Mouse (Mus musculus) heart, postnatal 4 days (tissue): ENCODE results near the gene Barhl2. TPM values are rescaled to one million over a fixed set of nuclear protein-coding genes. Genes with fewer than 3 reads are reported as not detected.

Source experiments
- DNase-seq: peaks from one replicate; pipeline ENCODE4 v3.0.0; 2021
- total RNA-seq, 2 experiments: library from RNA; stranded (reverse); gene quantifications; 2 replicates each; pipeline ENCODE4 v1.2.3; 2021

The Barhl2 gene
- total RNA-seq = not detected

- peak; percentile 10 for DNase-seq
These were observed at the start of gene Barhl2 for GRCm38 (mm10) chr5:106457986-106458476. Barhl2 (minus strand) TSS chr5:106458166.

GRCm38 (mm10) chr5:106506061-106506460 is 48.1 kb upstream of the Barhl2 start:
- DNase-seq = no peak

- no peak for DNase-seq
These were observed 44.9 kb upstream of the Barhl2 start for GRCm38 (mm10) chr5:106502684-106503545.

- DNase-seq = no peak
These were observed 44.3 kb upstream of the Barhl2 start for GRCm38 (mm10) chr5:106502271-106502670.

GRCm38 (mm10) chr5:106491771-106492170 is 33.8 kb upstream of the Barhl2 start:
- DNase-seq = no peak

GRCm38 (mm10) chr5:106472105-106472500 is 14.1 kb upstream of the Barhl2 start:
- DNase-seq = no peak

GRCm38 (mm10) chr5:106471235-106472104 is 13.5 kb upstream of the Barhl2 start:
- no peak for DNase-seq

- no peak for DNase-seq
These were observed 7.3 kb upstream of the Barhl2 start for GRCm38 (mm10) chr5:106465129-106465790.

GRCm38 (mm10) chr5:106464336-106465128 is 6.6 kb upstream of the Barhl2 start:
- DNase-seq = no peak

GRCm38 (mm10) chr5:106463661-106464191 is 5.8 kb upstream of the Barhl2 start:
- peak; percentile 23 for DNase-seq

- DNase-seq = peak; percentile 62
These were observed 3.9 kb upstream of the Barhl2 start for GRCm38 (mm10) chr5:106461913-106462312.

- no peak for DNase-seq
These were observed 3.5 kb upstream of the Barhl2 start for GRCm38 (mm10) chr5:106461431-106461830.

- DNase-seq = no peak
These were observed 2.6 kb upstream of the Barhl2 start for GRCm38 (mm10) chr5:106460535-106460934.

GRCm38 (mm10) chr5:106460001-106460511 is 2.1 kb upstream of the Barhl2 start:
- no peak for DNase-seq

- peak; percentile 8 for DNase-seq
These were observed 1.2 kb upstream of the Barhl2 start for GRCm38 (mm10) chr5:106459120-106459641.

GRCm38 (mm10) chr5:106458477-106459119 is 632 bp upstream of the Barhl2 start:
- DNase-seq = no peak

- peak; percentile 14 for DNase-seq
These were observed 648 bp downstream of the Barhl2 start for GRCm38 (mm10) chr5:106457111-106457925.

GRCm38 (mm10) chr5:106455984-106456383 is 2.0 kb downstream of the Barhl2 start:
- DNase-seq = no peak
